ENCODE assay signal across 8 mouse cellular contexts in the genomic region with DNA sequence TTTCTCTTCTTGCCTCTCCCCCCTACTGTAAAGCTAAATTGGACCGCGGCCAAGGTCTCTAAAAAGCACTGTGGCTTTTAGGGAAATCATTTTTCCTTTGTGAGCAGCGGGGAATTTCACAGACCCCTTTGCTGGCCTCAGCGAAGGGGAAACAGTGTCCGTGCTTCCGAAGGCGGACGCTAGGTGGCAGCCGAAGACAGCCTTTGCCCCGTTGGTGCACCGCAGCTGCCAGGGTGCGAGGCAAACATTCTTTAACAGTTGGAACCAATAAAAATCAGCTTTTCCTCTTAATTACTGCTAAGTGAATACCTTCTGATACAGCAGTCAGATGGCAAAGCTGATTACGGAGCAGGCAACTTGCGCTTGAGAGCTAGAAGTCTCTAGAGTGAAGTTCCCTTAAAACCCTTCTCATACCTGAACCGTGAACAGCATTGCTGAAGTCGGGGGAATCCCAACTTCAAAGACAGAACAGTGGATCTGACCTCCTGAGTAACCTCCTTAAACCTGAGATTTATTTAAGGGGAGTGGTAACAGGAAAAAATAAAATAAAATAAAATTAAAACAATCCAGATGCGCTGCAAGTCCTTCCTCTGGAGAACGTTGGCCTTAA.
DNase-seq lines count a peak whose midpoint lies in the region; ATAC-seq and TF ChIP-seq lines count a peak whose summit lies in the region.

No protein-coding gene starts in this region.

- no peaks in the 10 kb centered on the region for H3K27me3 ChIP-seq in small intestine, adult 2 months (ENCODE audit: control insufficient read depth, insufficient read depth, low read length)

- peak; percentile 87 for DNase-seq in heart, adult 11 months
- no peak for DNase-seq in heart, adult 8-10 months (ENCODE audit: low spot score)
- peak; percentile 22 for DNase-seq in cerebellum, adult 9-11 months
- peak; percentile 22 to 81 for DNase-seq in frontal cortex, postnatal 10 days (ENCODE audit: low spot score in 2 of 2)
- DNase-seq in induced T-regulatory cell, adult 2 months (ENCODE audit: low read depth): peak; percentile 0
- DNase-seq in left cerebral cortex, adult 2 months (ENCODE audit: extremely low spot score in 1 of 2, low spot score in 2 of 2): peak; percentile 74 to 86

- H3K36me3 ChIP-seq in small intestine, adult 2 months (ENCODE audit: control insufficient read depth, insufficient read depth, low read length): no peaks in the 10 kb centered on the region

- intact Hi-C loops in left cerebral cortex, adult 2 months (cut with DNase I): loop anchor here (2.0 to 10.0 kb wide), 6 partner anchors 97 to 1927 kb away; a partner anchor contains a TSS

- H3K4me1 ChIP-seq in small intestine, adult 2 months (ENCODE audit: control insufficient read depth, insufficient read depth, insufficient read length, low read length): no peaks in the 10 kb centered on the region

- peak; percentile 97 for TF ChIP-seq CTCF in left cerebral cortex, adult 2 months (IDR thresholded peaks at IDR 0.05)
- peak; percentile 74; the same call in 1 of the 2 replicates for TF ChIP-seq CTCF in small intestine, adult 2 months (IDR thresholded peaks at IDR 0.05; ENCODE audit: extremely low read depth, insufficient read length, insufficient replicate concordance, low read depth, low read length)

- H3K27ac ChIP-seq in left cerebral cortex, adult 2 months: no peak overlapping the region
- H3K27ac ChIP-seq in small intestine, adult 2 months (ENCODE audit: insufficient read depth, low read depth, low read length): no peak overlapping the region

- peak; percentile 63; the same call in 1 of the 2 replicates for ATAC-seq in megakaryocyte-erythroid progenitor cell, adult 5-6 weeks (replicated peaks; ENCODE audit: low FRiP score, low TSS enrichment, poor library complexity, severe bottlenecking)

- H3K4me3 ChIP-seq in left cerebral cortex, adult 2 months: peak overlapping the region; percentile 39
- H3K4me3 ChIP-seq in small intestine, adult 2 months (ENCODE audit: low read depth, low read length): no peak overlapping the region

- 18% methylated on average over 18 of the region's 18 CpGs for WGBS in small intestine, adult 2 months

- no peak for TF ChIP-seq POLR2A in small intestine, adult 2 months (IDR thresholded peaks at IDR 0.05; ENCODE audit: low read depth, low read length)
